Mouse (Mus musculus): Measurements from ENCODE around the gene Cd79b. TPM values are rescaled to one million over a fixed set of nuclear protein-coding genes. Genes with fewer than 3 reads are reported as not detected.

The Cd79b gene
- polyA plus RNA-seq, 1 experiment from 2014 or later, result 2.0 TPM

- no peak overlapping the region for H3K4me3 ChIP-seq
- 79% methylated on average over 5 of the region's 5 CpGs for WGBS
- no peak for DNase-seq (ENCODE audit: low spot score)
- no peaks in the 10 kb centered on the region for H3K27me3 ChIP-seq (ENCODE audit: insufficient read depth, poor library complexity, severe bottlenecking)
- H3K27ac ChIP-seq, result no peak overlapping the region
- no peaks in the 10 kb centered on the region for H3K9me3 ChIP-seq
- H3K36me3 ChIP-seq, result no peaks in the 10 kb centered on the region
- peaks cover 18% of the 10 kb centered on the region for H3K4me1 ChIP-seq (replicated peaks)
Observed at GRCm38 (mm10) chr11:106338029-106338428, 23.5 kb upstream of the Cd79b start.

GRCm38 (mm10) chr11:106334066-106334465 is 19.5 kb upstream of the Cd79b start:
- no peak overlapping the region for H3K4me3 ChIP-seq
- no peaks in the 10 kb centered on the region for H3K36me3 ChIP-seq
- 11% methylated on average over 2 of the region's 2 CpGs for WGBS
- DNase-seq (ENCODE audit: low spot score), result no peak
- H3K27me3 ChIP-seq (ENCODE audit: insufficient read depth, poor library complexity, severe bottlenecking), result no peaks in the 10 kb centered on the region
- no peaks in the 10 kb centered on the region for H3K9me3 ChIP-seq
- peaks cover 20% of the 10 kb centered on the region for H3K4me1 ChIP-seq (replicated peaks)
- H3K27ac ChIP-seq, result peak overlapping the region; percentile 62; the same call in 1 of the 2 replicates

GRCm38 (mm10) chr11:106332458-106332857 is 17.9 kb upstream of the Cd79b start:
- Histone ChIP-seq H3K27ac (no peak overlapping the region), H3K27me3 (ENCODE audit: insufficient read depth, poor library complexity, severe bottlenecking) (no peaks in the 10 kb centered on the region), H3K4me3 (no peak overlapping the region), H3K36me3 (no peaks in the 10 kb centered on the region), H3K9me3 (no peaks in the 10 kb centered on the region), H3K4me1 (replicated peaks) (peaks cover 23% of the 10 kb centered on the region)
- DNase-seq (ENCODE audit: low spot score), result no peak
- 65% methylated on average over 4 of the region's 4 CpGs for WGBS

- Histone ChIP-seq H3K36me3 (no peaks in the 10 kb centered on the region), H3K4me1 (replicated peaks) (peaks cover 35% of the 10 kb centered on the region), H3K4me3 (no peak overlapping the region), H3K27me3 (ENCODE audit: insufficient read depth, poor library complexity, severe bottlenecking) (no peaks in the 10 kb centered on the region), H3K9me3 (no peaks in the 10 kb centered on the region), H3K27ac (no peak overlapping the region)
- no peak for DNase-seq (ENCODE audit: low spot score)
- WGBS, result 75% methylated on average over 7 of the region's 7 CpGs
Observed at GRCm38 (mm10) chr11:106329682-106330081, 15.1 kb upstream of the Cd79b start.

- H3K4me3 ChIP-seq, result no peak overlapping the region
- H3K9me3 ChIP-seq, result no peaks in the 10 kb centered on the region
- WGBS, result 80% methylated on average over 6 of the region's 6 CpGs
- H3K27ac ChIP-seq, result no peak overlapping the region
- no peaks in the 10 kb centered on the region for H3K27me3 ChIP-seq (ENCODE audit: insufficient read depth, poor library complexity, severe bottlenecking)
- DNase-seq (ENCODE audit: low spot score), result no peak
- H3K4me1 ChIP-seq (replicated peaks), result peaks cover 37% of the 10 kb centered on the region
- no peaks in the 10 kb centered on the region for H3K36me3 ChIP-seq
Observed at GRCm38 (mm10) chr11:106329128-106329527, 14.6 kb upstream of the Cd79b start.

GRCm38 (mm10) chr11:106328521-106328920 is 14.0 kb upstream of the Cd79b start:
- Histone ChIP-seq H3K36me3 (no peaks in the 10 kb centered on the region), H3K4me1 (replicated peaks) (peaks cover 33% of the 10 kb centered on the region), H3K27me3 (ENCODE audit: insufficient read depth, poor library complexity, severe bottlenecking) (no peaks in the 10 kb centered on the region), H3K9me3 (no peaks in the 10 kb centered on the region), H3K27ac (no peak overlapping the region), H3K4me3 (no peak overlapping the region)
- 74% methylated on average over 5 of the region's 5 CpGs for WGBS
- no peak for DNase-seq (ENCODE audit: low spot score)

GRCm38 (mm10) chr11:106326475-106326874 is 11.9 kb upstream of the Cd79b start:
- Histone ChIP-seq H3K27ac (no peak overlapping the region), H3K9me3 (no peaks in the 10 kb centered on the region), H3K36me3 (no peaks in the 10 kb centered on the region), H3K4me1 (replicated peaks) (peaks cover 27% of the 10 kb centered on the region), H3K27me3 (ENCODE audit: insufficient read depth, poor library complexity, severe bottlenecking) (no peaks in the 10 kb centered on the region), H3K4me3 (no peak overlapping the region)
- DNase-seq (ENCODE audit: low spot score), result no peak
- WGBS, result 89% methylated on average over 8 of the region's 8 CpGs

GRCm38 (mm10) chr11:106325566-106326206 is 11.1 kb upstream of the Cd79b start:
- H3K27me3 ChIP-seq (ENCODE audit: insufficient read depth, poor library complexity, severe bottlenecking), result no peaks in the 10 kb centered on the region
- H3K9me3 ChIP-seq, result no peaks in the 10 kb centered on the region
- peaks cover 27% of the 10 kb centered on the region for H3K4me1 ChIP-seq (replicated peaks)
- H3K4me3 ChIP-seq, result no peak overlapping the region
- no peak overlapping the region for H3K27ac ChIP-seq
- WGBS, result 68% methylated on average over 8 of the region's 8 CpGs
- H3K36me3 ChIP-seq, result no peaks in the 10 kb centered on the region
- DNase-seq (ENCODE audit: low spot score), result peak; percentile 47

- no peak overlapping the region for H3K27ac ChIP-seq
- H3K4me1 ChIP-seq (replicated peaks), result peaks cover 27% of the 10 kb centered on the region
- H3K9me3 ChIP-seq, result no peaks in the 10 kb centered on the region
- no peaks in the 10 kb centered on the region for H3K27me3 ChIP-seq (ENCODE audit: insufficient read depth, poor library complexity, severe bottlenecking)
- no peak for DNase-seq (ENCODE audit: low spot score)
- no peaks in the 10 kb centered on the region for H3K36me3 ChIP-seq
- WGBS, result 63% methylated on average over 5 of the region's 5 CpGs
- H3K4me3 ChIP-seq, result no peak overlapping the region
Observed at GRCm38 (mm10) chr11:106324858-106325257, 10.3 kb upstream of the Cd79b start.

- H3K27ac ChIP-seq, result no peak overlapping the region
- H3K4me3 ChIP-seq, result no peak overlapping the region
- WGBS, result 79% methylated on average over 21 of the region's 21 CpGs
- no peaks in the 10 kb centered on the region for H3K27me3 ChIP-seq (ENCODE audit: insufficient read depth, poor library complexity, severe bottlenecking)
- H3K36me3 ChIP-seq, result no peaks in the 10 kb centered on the region
- H3K4me1 ChIP-seq (replicated peaks), result peaks cover 33% of the 10 kb centered on the region
- DNase-seq (ENCODE audit: low spot score), result no peak
- no peaks in the 10 kb centered on the region for H3K9me3 ChIP-seq
Observed at GRCm38 (mm10) chr11:106318406-106319366, 4.1 kb upstream of the Cd79b start.

GRCm38 (mm10) chr11:106317801-106318200 is 3.2 kb upstream of the Cd79b start:
- no peaks in the 10 kb centered on the region for H3K27me3 ChIP-seq (ENCODE audit: insufficient read depth, poor library complexity, severe bottlenecking)
- 85% methylated on average over 7 of the region's 7 CpGs for WGBS
- DNase-seq (ENCODE audit: low spot score), result no peak
- H3K36me3 ChIP-seq, result no peaks in the 10 kb centered on the region
- no peak overlapping the region for H3K4me3 ChIP-seq
- no peaks in the 10 kb centered on the region for H3K9me3 ChIP-seq
- no peak overlapping the region; the same call in 1 of the 2 replicates for H3K27ac ChIP-seq
- peaks cover 39% of the 10 kb centered on the region for H3K4me1 ChIP-seq (replicated peaks)

- WGBS, result 50% methylated on average over 1 of the region's 1 CpGs
- H3K27ac ChIP-seq, result no peak overlapping the region
- no peaks in the 10 kb centered on the region for H3K9me3 ChIP-seq
- no peaks in the 10 kb centered on the region for H3K27me3 ChIP-seq (ENCODE audit: insufficient read depth, poor library complexity, severe bottlenecking)
- H3K4me1 ChIP-seq (replicated peaks), result peaks cover 39% of the 10 kb centered on the region
- H3K4me3 ChIP-seq, result no peak overlapping the region
- no peaks in the 10 kb centered on the region for H3K36me3 ChIP-seq
- no peak for DNase-seq (ENCODE audit: low spot score)
Observed at GRCm38 (mm10) chr11:106316416-106316815, 1.9 kb upstream of the Cd79b start.

GRCm38 (mm10) chr11:106313533-106313932 is 1.0 kb downstream of the Cd79b start:
- no peak for DNase-seq (ENCODE audit: low spot score)
- Histone ChIP-seq H3K27me3 (ENCODE audit: insufficient read depth, poor library complexity, severe bottlenecking) (no peaks in the 10 kb centered on the region), H3K4me1 (replicated peaks) (peaks cover 37% of the 10 kb centered on the region), H3K36me3 (no peaks in the 10 kb centered on the region), H3K27ac (no peak overlapping the region), H3K4me3 (no peak overlapping the region), H3K9me3 (no peaks in the 10 kb centered on the region)
- WGBS, result 69% methylated on average over 5 of the region's 5 CpGs

All from hindbrain, embryonic 10.5 days (tissue).